Mouse (Mus musculus) CD4-positive, CD25-positive, alpha-beta regulatory T cell, adult 4 months (primary cell): ENCODE data around the gene Ddx49. TPM values are rescaled to one million over a fixed set of nuclear protein-coding genes. Genes with fewer than 3 reads are reported as not detected.

Experiments
- ATAC-seq: one replicate; pipeline ENCODE4 v1.8.0; 2017
- polyA plus RNA-seq, 2 experiments: library from polyadenylated mRNA; unstranded; fragments of 100-300 nt; shearing (Covaris generic); gene quantifications; one replicate each; pipeline ENCODE4 v1.2.1; 2017

The Ddx49 gene
- polyA plus RNA-seq, result 10 to 100 TPM; 57.8 to 74.2 TPM

GRCm38 (mm10) chr8:70302358-70302890 is at the start of gene Ddx49, which contains the start of gene Cope:
TSS of gene Ddx49 (minus strand) at chr8:70302489.
TSS of gene Cope (plus strand) at chr8:70302518.
- ATAC-seq, result peak; percentile 95

- ATAC-seq, result no peak
Observed at GRCm38 (mm10) chr8:70352000-70352384, 49.7 kb upstream of the Ddx49 start.

GRCm38 (mm10) chr8:70351035-70351999 is 49.0 kb upstream of the Ddx49 start:
- ATAC-seq, result no peak

- ATAC-seq, result no peak
Observed at GRCm38 (mm10) chr8:70347860-70348420, 45.7 kb upstream of the Ddx49 start.

- no peak for ATAC-seq
Observed at GRCm38 (mm10) chr8:70347443-70347842, 45.2 kb upstream of the Ddx49 start.

- no peak for ATAC-seq
Observed at GRCm38 (mm10) chr8:70344279-70344678, 42.0 kb upstream of the Ddx49 start.

- no peak for ATAC-seq
Observed at GRCm38 (mm10) chr8:70343696-70344095, 41.4 kb upstream of the Ddx49 start.

- no peak for ATAC-seq
Observed at GRCm38 (mm10) chr8:70343076-70343475, 40.8 kb upstream of the Ddx49 start.

GRCm38 (mm10) chr8:70342007-70342406 is 39.7 kb upstream of the Ddx49 start:
- ATAC-seq, result no peak

GRCm38 (mm10) chr8:70340659-70341058 is 38.4 kb upstream of the Ddx49 start:
- ATAC-seq, result no peak

- ATAC-seq, result no peak
Observed at GRCm38 (mm10) chr8:70338931-70339330, 36.6 kb upstream of the Ddx49 start.

- no peak for ATAC-seq
Observed at GRCm38 (mm10) chr8:70332878-70333202, 30.6 kb upstream of the Ddx49 start.

- no peak for ATAC-seq
Observed at GRCm38 (mm10) chr8:70332070-70332877, 30.0 kb upstream of the Ddx49 start.

GRCm38 (mm10) chr8:70331526-70331925 is 29.2 kb upstream of the Ddx49 start:
- no peak for ATAC-seq

GRCm38 (mm10) chr8:70330741-70331364 is 28.6 kb upstream of the Ddx49 start:
- no peak for ATAC-seq

GRCm38 (mm10) chr8:70329835-70330740 is 27.8 kb upstream of the Ddx49 start:
- no peak for ATAC-seq

- ATAC-seq, result no peak
Observed at GRCm38 (mm10) chr8:70329124-70329834, 27.0 kb upstream of the Ddx49 start, which contains the start of gene Gdf1. TSS of gene Gdf1 (plus strand) at chr8:70329817.

GRCm38 (mm10) chr8:70327512-70327911 is 25.2 kb upstream of the Ddx49 start:
- no peak for ATAC-seq

GRCm38 (mm10) chr8:70323716-70324115 is 21.4 kb upstream of the Ddx49 start:
- no peak for ATAC-seq

- no peak for ATAC-seq
Observed at GRCm38 (mm10) chr8:70317872-70318271, 15.6 kb upstream of the Ddx49 start.
